Mouse (Mus musculus) forebrain, embryonic 12.5 days (tissue): ENCODE measurements at regions not wholly inside any gene's neighbourhood (a gene's known extent, or its start where the extent isn't known, plus 50 kb on each side); places are given as distances from the start of the nearest gene placed in this dataset.

ENCODE experiments used
- ATAC-seq: fragments of 200-750 bp; cut with Nextera tagmentation; 2 replicates; pipeline ENCODE4 v1.8.0; 2017; ENCODE audit warnings: moderate TSS enrichment; ENCODE audit not compliant: low FRiP score
- H3K27ac ChIP-seq: fragments of 300-500 bp; sonication (generic); 2 replicates; pipeline ENCODE4 v1.5.1; 2016; ENCODE audit warnings: mild to moderate bottlenecking
- H3K27me3 ChIP-seq: fragments of 300-500 bp; sonication (generic); 2 replicates; pipeline ENCODE4 v1.6.1; 2016; ENCODE audit warnings: mild to moderate bottlenecking
- H3K36me3 ChIP-seq: fragments of 300-500 bp; sonication (generic); replicated peaks from 2 replicates; pipeline ENCODE4 v1.6.1; 2016; ENCODE audit warnings: mild to moderate bottlenecking
- H3K4me1 ChIP-seq: fragments of 300-500 bp; sonication (generic); 2 replicates; pipeline ENCODE4 v1.6.1; 2016
- H3K4me2 ChIP-seq: fragments of 300-500 bp; sonication (generic); 2 replicates; pipeline ENCODE4 v1.6.1; 2016; ENCODE audit warnings: mild to moderate bottlenecking, moderate library complexity
- H3K4me3 ChIP-seq: fragments of 300-500 bp; sonication (generic); replicated peaks from 2 replicates; pipeline ENCODE4 v1.5.1; 2016; ENCODE audit warnings: mild to moderate bottlenecking
- H3K9ac ChIP-seq: fragments of 300-500 bp; sonication (generic); 2 replicates; pipeline ENCODE4 v1.6.1; 2016; ENCODE audit warnings: mild to moderate bottlenecking
- H3K9me3 ChIP-seq: fragments of 300-500 bp; sonication (generic); 2 replicates; pipeline ENCODE4 v1.6.1; 2016
- WGBS: fragments of 180-500 bp; shearing (Covaris S2); methylation state at CpG from one replicate; pipeline ENCODE4 v1.1.7; 2016; 5-methylcytosine and 5-hydroxymethylcytosine counted together

- no peak overlapping the region for H3K9ac ChIP-seq
- no peak overlapping the region for H3K4me2 ChIP-seq
- no peak overlapping the region for H3K27ac ChIP-seq
- no peak overlapping the region for H3K4me3 ChIP-seq
- no peaks in the 10 kb centered on the region for H3K4me1 ChIP-seq
- ATAC-seq: no peak
- no peaks in the 10 kb centered on the region for H3K9me3 ChIP-seq
- WGBS: 84% methylated on average over 8 of the region's 8 CpGs
- H3K36me3 ChIP-seq: no peaks in the 10 kb centered on the region
- no peaks in the 10 kb centered on the region for H3K27me3 ChIP-seq
These were observed 60.3 kb downstream of the Ing2 start for GRCm38 (mm10) chr8:47615061-47615460.

DNA sequence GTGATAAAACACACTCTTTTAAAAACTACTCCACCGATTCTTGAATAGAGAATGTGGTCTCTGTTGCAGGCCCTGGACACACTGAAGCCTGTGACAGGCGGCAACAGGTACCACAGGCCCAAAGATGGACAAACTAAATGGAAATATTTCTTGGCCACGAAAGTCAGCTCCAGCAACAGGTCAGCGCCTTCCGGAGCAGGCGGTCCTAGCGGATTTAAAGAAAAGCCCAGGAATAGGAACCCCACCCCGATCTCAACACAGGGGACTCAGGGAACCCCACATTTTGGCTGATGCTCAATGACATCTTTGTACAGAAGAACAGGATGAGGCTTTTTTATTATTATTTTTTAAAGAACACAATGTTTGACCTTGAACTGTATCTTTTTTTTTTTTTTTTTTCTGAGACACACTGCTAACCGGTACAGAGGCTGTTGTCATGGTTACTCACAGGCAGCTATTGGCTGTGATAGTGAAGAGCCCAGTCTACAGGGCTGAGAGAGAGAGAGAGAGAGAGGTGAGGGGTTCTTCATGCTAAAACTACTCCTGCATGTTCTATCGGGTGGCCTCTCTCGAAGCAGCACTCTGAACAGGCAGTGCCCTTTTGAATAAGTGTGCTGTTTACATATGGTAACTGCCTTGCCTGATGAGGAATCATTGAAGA lies 63.5 kb downstream of the Ing2 start:
- 78% methylated on average over 11 of the region's 11 CpGs for WGBS
- Histone ChIP-seq H3K9me3 (no peaks in the 10 kb centered on the region), H3K27me3 (no peaks in the 10 kb centered on the region), H3K27ac (no peak overlapping the region), H3K36me3 (no peaks in the 10 kb centered on the region), H3K9ac (no peak overlapping the region), H3K4me1 (no peaks in the 10 kb centered on the region), H3K4me2 (no peak overlapping the region), H3K4me3 (no peak overlapping the region)
- peak; percentile 63; the same call in 1 of the 2 replicates for ATAC-seq

GRCm38 (mm10) chr8:47609969-47610368 lies 65.4 kb downstream of the Ing2 start:
- Histone ChIP-seq H3K27me3 (no peaks in the 10 kb centered on the region), H3K4me1 (no peaks in the 10 kb centered on the region), H3K4me3 (no peak overlapping the region), H3K4me2 (no peak overlapping the region), H3K9ac (no peak overlapping the region), H3K27ac (no peak overlapping the region), H3K36me3 (no peaks in the 10 kb centered on the region), H3K9me3 (no peaks in the 10 kb centered on the region)
- WGBS: 83% methylated on average over 5 of the region's 5 CpGs
- ATAC-seq: no peak

DNA sequence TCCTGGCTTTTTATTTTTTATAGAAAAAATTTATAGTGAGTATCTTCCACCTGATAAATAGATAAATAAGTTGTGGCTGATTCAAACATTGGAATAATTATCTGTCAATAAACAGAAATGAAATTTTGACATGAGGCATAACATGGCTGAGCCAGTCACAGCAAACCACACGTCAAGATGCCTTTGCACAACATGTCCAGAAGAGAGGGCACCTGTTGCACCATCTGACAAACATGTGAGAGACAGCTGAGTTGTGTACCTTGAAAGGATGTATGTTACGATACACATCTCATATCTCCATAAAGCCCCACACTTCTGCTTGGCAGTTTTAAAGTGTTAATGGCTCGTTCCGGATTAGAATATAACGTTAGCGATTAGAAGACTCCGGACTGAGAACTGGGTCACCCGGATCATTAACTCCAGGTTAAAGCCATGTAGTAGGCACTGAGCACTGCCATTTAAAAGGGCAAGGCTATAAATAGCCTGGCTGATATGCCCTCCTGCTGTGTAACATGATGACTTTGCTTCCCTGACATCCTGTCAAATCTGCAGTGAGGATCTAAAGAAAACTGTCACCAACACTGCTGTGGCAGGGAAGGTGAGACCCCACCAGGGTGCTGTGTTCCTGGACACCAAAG lies 70.9 kb downstream of the Rwdd4a start:
- H3K27me3 ChIP-seq: no peaks in the 10 kb centered on the region
- no peak overlapping the region for H3K27ac ChIP-seq
- ATAC-seq: no peak
- no peaks in the 10 kb centered on the region for H3K4me1 ChIP-seq
- H3K4me3 ChIP-seq: no peak overlapping the region
- no peaks in the 10 kb centered on the region for H3K36me3 ChIP-seq
- H3K4me2 ChIP-seq: no peak overlapping the region
- H3K9me3 ChIP-seq: no peaks in the 10 kb centered on the region
- no peak overlapping the region for H3K9ac ChIP-seq
- 88% methylated on average over 8 of the region's 8 CpGs for WGBS
